Mouse (Mus musculus) brown adipose tissue, adult 24 weeks (tissue): Measurements from ENCODE around the gene Kif18a. TPM values are rescaled to one million over a fixed set of nuclear protein-coding genes. Genes with fewer than 3 reads are reported as not detected.

Experiments used
- H3K27ac ChIP-seq: fragments of 200-500 bp; replicated peaks from 2 replicates; pipeline ENCODE4 v1.5.1; 2012; ENCODE audit warnings: low read depth, mild to moderate bottlenecking, low read length
- H3K4me1 ChIP-seq: fragments of 200-500 bp; 2 replicates; pipeline ENCODE4 v1.6.1; 2012; ENCODE audit warnings: low read length, mixed read lengths; ENCODE audit not compliant: control insufficient read depth, insufficient read depth, insufficient read length
- H3K4me3 ChIP-seq: fragments of 200-500 bp; 2 replicates; pipeline ENCODE4 v1.5.1; 2012; ENCODE audit warnings: low read depth, mild to moderate bottlenecking, low read length, moderate library complexity; ENCODE audit not compliant: insufficient read depth
- polyA plus RNA-seq: library from polyadenylated mRNA; stranded (reverse); fragments of >200 nt; gene quantifications from 2 replicates; pipeline ENCODE4 v1.2.4, GENCODE M21; 2012; ENCODE audit not compliant: missing spikeins, insufficient read depth, insufficient read length

The Kif18a gene
- polyA plus RNA-seq, 1 experiment, result 0.40 TPM

DNA sequence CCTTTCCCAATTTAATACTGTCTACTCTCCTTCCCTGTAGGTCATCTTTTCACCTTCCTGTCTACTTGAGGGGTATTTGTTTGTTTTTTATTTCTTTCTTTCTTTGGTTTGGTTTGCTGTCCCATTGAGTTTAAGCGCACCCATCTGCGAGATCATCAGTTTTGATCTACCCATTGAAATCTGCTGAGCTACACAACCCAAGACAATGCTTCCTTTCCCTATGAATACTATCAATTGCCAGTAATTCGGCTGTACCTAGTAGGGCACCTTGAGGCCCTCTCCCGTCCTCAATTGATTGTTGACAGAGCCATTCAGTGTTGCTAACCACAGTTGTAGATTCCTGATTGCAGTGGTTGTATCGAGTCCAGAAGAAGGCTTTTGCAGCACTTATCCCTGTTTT is 30.8 kb downstream of the Kif18a start:
- H3K4me3 ChIP-seq, result no peak overlapping the region
- H3K4me1 ChIP-seq, result no peaks in the 10 kb centered on the region
- H3K27ac ChIP-seq, result no peak overlapping the region

DNA sequence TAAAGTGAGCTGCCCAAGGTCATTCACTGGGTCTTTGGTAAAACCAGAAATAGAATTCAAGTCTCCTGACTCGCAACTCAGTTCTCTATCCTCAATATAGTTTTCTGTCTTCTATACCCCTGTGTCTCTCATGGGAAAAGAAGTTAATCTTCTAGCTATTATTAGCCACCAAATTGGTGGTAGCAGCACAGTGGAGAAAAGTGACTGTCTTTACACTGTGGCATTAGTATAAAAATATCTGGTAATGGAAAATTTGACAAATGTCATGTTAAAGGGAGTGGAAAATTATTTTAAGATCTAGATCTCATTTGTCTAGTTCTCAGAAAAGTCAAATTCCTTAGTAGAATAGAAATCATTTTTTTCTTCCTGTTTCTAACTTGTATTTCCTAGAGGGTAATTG is 51.3 kb downstream of the Kif18a start:
- no peak overlapping the region for H3K4me3 ChIP-seq
- no peak overlapping the region for H3K27ac ChIP-seq
- H3K4me1 ChIP-seq, result no peaks in the 10 kb centered on the region

DNA sequence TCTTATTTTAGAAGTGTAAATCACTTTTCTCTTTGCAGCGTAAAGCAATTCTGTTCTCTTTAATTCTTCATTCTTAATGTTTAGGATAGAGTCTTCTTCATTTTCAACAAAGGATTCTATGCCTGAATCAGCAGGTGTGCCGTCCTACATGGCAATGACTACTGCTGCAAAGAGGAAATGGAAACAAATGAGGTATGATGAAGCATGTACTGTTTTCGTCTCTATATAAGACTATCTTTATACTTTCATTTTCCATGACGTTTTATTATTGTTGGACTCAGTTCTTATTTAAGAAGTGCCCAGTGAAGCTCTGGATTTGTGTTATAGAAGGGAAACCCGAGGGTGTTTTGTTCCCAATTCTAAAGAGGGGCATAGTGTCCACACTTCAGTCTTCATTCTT is 53.7 kb downstream of the Kif18a start:
- Histone ChIP-seq H3K4me3 (no peak overlapping the region), H3K27ac (no peak overlapping the region), H3K4me1 (no peaks in the 10 kb centered on the region)

DNA sequence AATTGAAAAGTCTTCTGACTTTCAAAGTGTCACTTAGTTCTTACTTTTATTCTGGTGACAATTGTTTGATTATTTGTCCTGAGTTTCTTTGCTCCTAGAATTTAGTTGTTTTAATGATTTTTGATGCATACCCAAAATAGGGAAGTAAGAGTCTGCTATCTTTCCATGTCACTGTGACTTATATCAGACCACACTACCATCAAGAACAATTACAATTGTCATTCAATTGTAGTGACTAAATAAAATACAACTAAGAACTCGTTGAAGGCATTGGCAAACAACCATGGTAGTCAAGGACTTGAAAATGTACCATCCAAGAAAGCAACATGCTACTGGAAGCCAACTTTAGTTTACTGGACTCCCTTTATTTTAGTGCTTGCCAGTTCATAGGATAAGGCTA is 55.2 kb downstream of the Kif18a start:
- H3K4me1 ChIP-seq, result no peaks in the 10 kb centered on the region
- H3K27ac ChIP-seq, result no peak overlapping the region
- H3K4me3 ChIP-seq, result no peak overlapping the region

DNA sequence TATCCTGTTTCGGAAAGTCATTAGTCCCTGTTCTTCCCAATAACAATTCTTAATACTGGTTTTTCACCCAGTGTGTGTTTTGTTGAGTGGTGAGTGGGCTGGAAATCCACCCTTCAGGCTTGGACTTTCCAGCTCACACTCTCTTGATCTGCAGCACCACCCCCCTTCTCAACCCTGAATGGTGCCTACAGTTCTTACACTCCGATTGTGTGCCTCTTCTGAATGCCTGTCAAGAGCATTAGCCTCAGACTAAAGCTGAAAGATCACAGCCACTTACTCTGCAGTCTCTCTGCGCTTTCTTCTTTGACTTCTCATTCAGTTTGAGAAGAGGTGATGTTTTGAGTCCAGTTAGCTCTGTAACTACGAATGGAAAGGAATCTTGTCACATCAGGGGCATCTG is 64.8 kb downstream of the Kif18a start:
- no peaks in the 10 kb centered on the region for H3K4me1 ChIP-seq
- H3K4me3 ChIP-seq, result no peak overlapping the region
- H3K27ac ChIP-seq, result no peak overlapping the region

DNA sequence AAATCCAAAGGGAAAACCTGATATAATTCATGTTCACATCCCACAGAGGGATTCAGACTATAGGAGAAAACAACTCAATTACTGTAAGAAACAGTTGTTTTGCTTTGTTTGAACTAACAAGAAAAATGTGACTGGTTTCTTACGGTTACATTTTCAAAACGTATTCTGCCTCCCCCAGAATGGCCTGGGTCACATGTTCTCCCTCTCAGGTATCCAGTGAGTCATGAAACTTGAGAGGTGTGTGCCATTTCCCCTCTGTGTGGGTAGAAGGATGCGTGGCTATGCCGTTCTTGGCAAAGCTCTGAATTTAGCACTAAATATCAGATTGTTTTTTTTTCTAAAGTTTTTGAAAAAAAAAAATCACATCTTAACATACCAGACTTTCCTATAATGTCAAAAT is 68.2 kb downstream of the Kif18a start:
- H3K4me1 ChIP-seq, result no peaks in the 10 kb centered on the region
- H3K27ac ChIP-seq, result no peak overlapping the region
- H3K4me3 ChIP-seq, result no peak overlapping the region

DNA sequence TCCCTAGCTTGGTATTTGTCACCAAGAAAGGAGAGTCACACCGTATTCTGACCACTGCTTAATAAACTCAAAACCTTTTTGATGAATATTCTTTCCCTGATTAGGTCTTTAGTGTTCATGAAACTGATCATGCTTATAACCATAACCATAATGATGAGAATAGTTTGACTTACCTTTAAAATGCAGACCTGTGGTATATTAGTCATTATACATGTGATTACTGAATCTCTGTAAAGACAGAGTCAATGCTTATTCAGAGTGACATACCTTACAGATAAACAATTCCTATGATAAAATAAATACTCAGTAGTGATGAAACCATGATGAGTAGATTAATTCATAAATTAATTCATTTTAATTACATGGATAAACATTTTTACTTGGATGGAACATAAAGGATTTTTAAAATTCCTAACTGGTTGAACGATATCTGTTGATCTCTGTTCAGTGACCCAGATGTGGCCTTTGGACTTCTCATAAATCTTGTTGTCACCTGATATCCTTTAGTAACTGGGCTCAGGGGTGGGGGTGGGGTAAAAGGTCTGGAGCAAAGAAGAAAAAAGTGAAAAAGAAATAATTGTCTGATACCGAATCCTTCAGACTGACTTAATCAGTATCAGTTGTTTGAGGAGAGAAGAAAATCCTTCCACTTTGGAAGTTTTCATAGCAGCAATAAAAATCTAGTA is 78.1 kb downstream of the Kif18a start:
- Histone ChIP-seq H3K4me1 (no peaks in the 10 kb centered on the region), H3K27ac (no peak overlapping the region), H3K4me3 (no peak overlapping the region)

DNA sequence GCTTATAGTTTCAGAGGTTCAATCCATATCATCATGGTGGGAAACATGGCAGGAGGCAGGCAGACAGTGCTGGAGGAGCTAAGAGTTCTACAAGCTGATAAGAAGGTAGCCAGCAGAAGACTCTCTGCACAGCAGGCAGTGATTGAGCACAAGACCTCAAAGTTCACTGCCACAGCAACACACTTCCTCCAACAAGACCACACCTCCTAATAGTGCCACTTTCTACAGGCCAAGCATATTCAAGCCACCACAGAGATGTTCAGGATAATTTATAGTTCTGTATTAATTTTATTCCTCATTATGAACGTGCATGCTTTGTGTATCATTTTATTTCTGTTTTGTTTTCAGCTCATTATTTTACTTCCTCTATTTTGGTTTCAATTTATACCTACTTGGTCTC is 85.4 kb downstream of the Kif18a start:
- H3K4me1 ChIP-seq, result no peaks in the 10 kb centered on the region
- H3K27ac ChIP-seq, result no peak overlapping the region

DNA sequence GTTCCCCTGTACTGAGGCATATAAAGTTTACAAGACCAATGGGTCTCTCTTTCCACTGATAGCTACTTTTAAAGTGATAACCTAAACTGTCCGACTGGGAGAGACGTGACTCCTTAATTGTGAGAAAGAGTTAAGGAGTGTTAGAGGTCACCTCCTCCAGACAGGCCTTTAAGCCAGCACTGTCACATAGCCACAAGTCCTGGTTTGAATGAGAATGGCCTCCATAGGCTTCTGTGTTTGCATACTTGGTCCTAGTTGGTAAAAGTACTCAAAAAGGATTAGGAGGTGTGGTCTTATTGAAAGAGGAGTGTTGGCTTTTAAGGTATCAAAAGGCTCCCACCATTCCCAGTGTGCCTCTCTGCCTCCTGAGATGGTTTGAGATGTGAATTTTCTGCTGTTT is 94.3 kb downstream of the Kif18a start:
- no peak overlapping the region for H3K4me3 ChIP-seq
- H3K4me1 ChIP-seq, result no peaks in the 10 kb centered on the region
- no peak overlapping the region for H3K27ac ChIP-seq

More for the DNA sequence above, 85.4 kb downstream of the Kif18a start:
- no peak overlapping the region for H3K4me3 ChIP-seq

DNA sequence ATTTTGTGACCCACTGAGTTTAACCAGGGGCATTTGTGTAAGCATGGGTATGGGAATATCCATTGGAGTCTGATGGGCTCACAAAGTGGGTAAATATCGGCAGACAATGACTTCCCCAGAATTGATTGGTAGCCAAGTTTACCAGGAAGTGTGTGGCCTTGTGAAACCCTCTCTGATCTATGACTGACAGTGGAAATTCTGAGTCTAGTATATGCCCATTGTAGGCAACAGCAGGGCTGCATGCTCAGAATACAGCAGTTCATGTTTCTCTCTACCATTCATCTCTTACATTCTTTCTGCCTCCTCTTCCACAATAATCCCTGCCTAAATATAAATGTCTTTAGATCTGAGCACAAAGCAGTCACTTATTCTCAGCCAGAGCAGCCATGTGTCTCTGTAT is 103.5 kb downstream of the Kif18a start:
- Histone ChIP-seq H3K4me1 (no peaks in the 10 kb centered on the region), H3K4me3 (no peak overlapping the region), H3K27ac (no peak overlapping the region)

DNA sequence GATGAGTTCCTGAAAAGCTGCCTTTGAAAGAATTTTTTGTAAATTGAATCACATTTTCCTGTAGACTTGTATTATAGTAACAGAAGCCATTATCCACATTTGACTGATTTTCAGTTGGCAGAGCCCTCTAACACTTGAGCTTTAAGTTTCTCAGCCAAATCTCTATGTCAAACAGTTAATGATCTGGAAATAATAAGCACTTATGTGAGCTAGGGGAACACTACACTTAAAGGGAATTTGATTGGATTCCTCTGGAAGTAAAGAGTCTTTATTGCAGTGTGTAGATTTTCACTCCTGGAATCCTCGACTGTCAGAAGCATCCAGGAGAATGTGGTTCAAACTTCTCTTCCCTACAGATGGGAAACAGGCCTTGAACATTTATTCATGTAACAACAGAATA is 105.7 kb downstream of the Kif18a start:
- Histone ChIP-seq H3K4me3 (no peak overlapping the region), H3K4me1 (no peaks in the 10 kb centered on the region), H3K27ac (no peak overlapping the region)

DNA sequence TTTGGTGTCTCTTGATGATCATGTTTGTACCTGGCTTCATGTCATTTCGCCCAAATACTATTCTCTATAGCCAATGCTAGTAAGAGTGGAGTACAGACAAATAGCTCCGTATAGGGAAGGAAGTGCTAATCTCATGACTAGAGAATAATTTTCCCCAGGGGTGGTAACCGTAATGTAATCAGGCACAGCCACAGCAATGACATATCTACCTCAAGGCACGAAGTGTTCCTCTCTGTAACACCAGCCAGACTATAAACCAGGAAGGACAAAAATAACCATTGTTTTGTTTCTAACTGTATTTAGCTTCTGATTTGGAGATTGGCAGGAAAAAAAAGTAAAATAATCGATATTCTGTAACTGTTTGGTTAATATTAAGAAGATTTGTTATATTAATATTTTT is 108.2 kb downstream of the Kif18a start:
- H3K4me3 ChIP-seq, result no peak overlapping the region
- H3K4me1 ChIP-seq, result no peaks in the 10 kb centered on the region
- no peak overlapping the region for H3K27ac ChIP-seq

DNA sequence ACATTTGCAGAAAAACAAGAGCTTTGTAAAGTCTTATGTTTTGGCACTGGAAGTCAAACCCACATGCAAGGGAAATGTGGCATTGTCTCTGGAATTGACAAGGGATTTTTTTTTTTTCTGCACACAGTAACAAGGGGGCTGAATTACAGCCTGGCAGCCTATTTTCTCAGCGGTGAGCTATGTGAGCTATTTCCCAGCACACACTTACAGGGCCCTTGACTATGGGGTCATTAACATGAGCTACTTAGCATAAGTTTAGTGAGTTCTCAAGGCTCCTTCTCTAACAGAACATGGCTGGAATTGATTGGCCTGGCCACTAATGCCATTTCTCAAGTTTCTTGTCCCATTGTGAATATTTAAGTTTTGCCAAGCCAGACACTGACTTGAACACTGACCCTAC is 109.4 kb downstream of the Kif18a start:
- H3K4me3 ChIP-seq, result no peak overlapping the region
- H3K27ac ChIP-seq, result no peak overlapping the region
- H3K4me1 ChIP-seq, result no peaks in the 10 kb centered on the region

Other genes starting within 250 kb of the Kif18a start
- gene Mettl15, start within 50 bp of the Kif18a start, polyA plus RNA-seq, result 8.6 and 9.9 TPM in 2 replicates